Mouse (Mus musculus) CH12.LX (cell line): Measurements from ENCODE around the gene Grk3. TPM values are rescaled to one million over a fixed set of nuclear protein-coding genes. Genes with fewer than 3 reads are reported as not detected.

Experiments
- DNase-seq: peaks from one replicate; pipeline ENCODE4 v3.0.0-alpha.2; 2013; ENCODE audit errors: extremely low read depth
- H3K27ac ChIP-seq: 2 replicates; pipeline ENCODE4 v1.5.1; 2012; ENCODE audit warnings: low read depth, mild to moderate bottlenecking, control low read depth, moderate library complexity; ENCODE audit not compliant: insufficient read depth
- H3K27me3 ChIP-seq: replicated peaks from 2 replicates; pipeline ENCODE3; 2012; ENCODE audit warnings: inconsistent platforms
- H3K36me3 ChIP-seq, 2 experiments: replicated peaks in 1 of 2; 2 replicates each; pipeline versions ENCODE3 to v1.6.1; 2012; ENCODE audit warnings: inconsistent platforms in 1 of 2, low read length in 1 of 2, mild to moderate bottlenecking in 1 of 2, mixed read lengths in 1 of 2, moderate library complexity in 1 of 2; ENCODE audit not compliant: control insufficient read depth in 1 of 2, insufficient read depth in 1 of 2
- H3K4me1 ChIP-seq, 2 experiments: 2 replicates each; pipeline ENCODE4 v1.6.1; 2012; ENCODE audit warnings: inconsistent platforms in 1 of 2, moderate library complexity in 1 of 2; ENCODE audit not compliant: insufficient read depth in 2 of 2, control insufficient read depth in 1 of 2
- H3K4me2 ChIP-seq: 2 replicates; pipeline ENCODE4 v1.6.1; 2012; ENCODE audit warnings: low read depth, mild to moderate bottlenecking, control low read depth; ENCODE audit not compliant: poor library complexity, insufficient read depth, severe bottlenecking
- H3K4me3 ChIP-seq, 3 experiments: fragments of 150-350 bp in 1 of 3; sonication (generic) in 1 of 3; replicated peaks in 1 of 3; 2 replicates each; pipeline versions ENCODE3 to v1.5.1; 2011 to 2012; ENCODE audit warnings: low read depth in 2 of 3, low read length in 2 of 3, mild to moderate bottlenecking in 2 of 3, moderate library complexity in 2 of 3, control low read depth in 1 of 3, improper control_type of control experiment in 1 of 3, inconsistent platforms in 1 of 3, mixed read lengths in 1 of 3; ENCODE audit not compliant: poor library complexity in 1 of 3
- H3K79me2 ChIP-seq: replicated peaks from 2 replicates; pipeline ENCODE4 v1.6.1; 2012; ENCODE audit warnings: mild to moderate bottlenecking, moderate library complexity; ENCODE audit not compliant: control insufficient read depth, poor library complexity, insufficient read depth, severe bottlenecking; ENCODE audit errors: extremely low read depth
- H3K9ac ChIP-seq: 2 replicates; pipeline ENCODE4 v1.6.1; 2012; ENCODE audit warnings: low read depth, mild to moderate bottlenecking, control low read depth, moderate library complexity; ENCODE audit not compliant: insufficient read depth
- H3K9me3 ChIP-seq: replicated peaks from 2 replicates; pipeline ENCODE3; 2012; ENCODE audit warnings: low read length, inconsistent platforms, mixed read lengths
- BHLHE40 ChIP-seq: IDR thresholded peaks from 2 replicates; pipeline ENCODE4 v1.6.1; 2011; ENCODE audit warnings: mild to moderate bottlenecking, low read depth, low read length, improper control_type of control experiment
- ELF1 ChIP-seq: IDR thresholded peaks from 2 replicates; pipeline ENCODE4 v1.6.1; 2014; ENCODE audit warnings: low read depth, mild to moderate bottlenecking, inconsistent platforms, low read length, improper control_type of control experiment
- ETS1 ChIP-seq: conservative IDR thresholded peaks from 2 replicates; pipeline ENCODE4 v1.6.1; 2012; ENCODE audit warnings: low read depth, mild to moderate bottlenecking, inconsistent platforms, low read length, improper control_type of control experiment, moderate library complexity
- GABPA ChIP-seq: IDR thresholded peaks from 2 replicates; pipeline ENCODE4 v1.6.1; 2012; ENCODE audit warnings: low read depth, low read length, improper control_type of control experiment, inconsistent platforms; ENCODE audit not compliant: insufficient replicate concordance
- HCFC1 ChIP-seq: IDR thresholded peaks from 2 replicates; pipeline ENCODE4 v1.6.1; 2012; ENCODE audit warnings: low read depth, mild to moderate bottlenecking, inconsistent platforms, low read length, improper control_type of control experiment
- IRF4 ChIP-seq: IDR thresholded peaks from 2 replicates; pipeline ENCODE4 v1.6.1; 2014; ENCODE audit warnings: low read depth, mild to moderate bottlenecking, inconsistent platforms, low read length, improper control_type of control experiment
- JUN ChIP-seq: IDR thresholded peaks from 2 replicates; pipeline ENCODE4 v1.6.1; 2011; ENCODE audit warnings: low read depth, mild to moderate bottlenecking, low read length, improper control_type of control experiment, moderate library complexity; ENCODE audit not compliant: insufficient read depth
- KAT2A ChIP-seq: IDR thresholded peaks from 2 replicates; pipeline ENCODE4 v1.6.1; 2012; ENCODE audit warnings: low read length, improper control_type of control experiment, inconsistent platforms; ENCODE audit not compliant: insufficient replicate concordance
- MAX ChIP-seq: IDR thresholded peaks from 2 replicates; pipeline ENCODE4 v1.6.1; 2011; ENCODE audit warnings: low read length, improper control_type of control experiment
- MEF2A ChIP-seq: IDR thresholded peaks from 2 replicates; pipeline ENCODE4 v1.6.1; 2014; ENCODE audit warnings: low read depth, mild to moderate bottlenecking, inconsistent platforms, low read length, improper control_type of control experiment, borderline replicate concordance
- MXI1 ChIP-seq: IDR thresholded peaks from 2 replicates; pipeline ENCODE4 v1.6.1; 2011; ENCODE audit warnings: mild to moderate bottlenecking, low read depth, low read length, improper control_type of control experiment
- NELFE ChIP-seq: IDR thresholded peaks from 2 replicates; pipeline ENCODE4 v1.6.1; 2011; ENCODE audit warnings: low read depth, low read length, improper control_type of control experiment
- POLR2A ChIP-seq: IDR thresholded peaks from 2 replicates; pipeline ENCODE4 v1.6.1; 2011; ENCODE audit warnings: low read depth, mild to moderate bottlenecking, improper control_type of control experiment, low read length
- RAD21 ChIP-seq: IDR thresholded peaks from 2 replicates; pipeline ENCODE4 v1.6.1; 2011; ENCODE audit warnings: low read depth, mild to moderate bottlenecking, low read length, improper control_type of control experiment, moderate library complexity
- SIN3A ChIP-seq: IDR thresholded peaks from 2 replicates; pipeline ENCODE4 v1.6.1; 2012; ENCODE audit warnings: low read length, improper control_type of control experiment, inconsistent platforms
- TBP ChIP-seq: conservative IDR thresholded peaks from 2 replicates; pipeline ENCODE4 v1.6.1; 2011; ENCODE audit warnings: low read depth, low read length, improper control_type of control experiment
- TCF12 ChIP-seq: IDR thresholded peaks from 2 replicates; pipeline ENCODE4 v1.6.1; 2014; ENCODE audit warnings: low read depth, mild to moderate bottlenecking, inconsistent platforms, low read length, improper control_type of control experiment
- UBTF ChIP-seq: IDR thresholded peaks from 2 replicates; pipeline ENCODE4 v1.6.1; 2012; ENCODE audit warnings: low read depth, mild to moderate bottlenecking, inconsistent platforms, low read length, improper control_type of control experiment, moderate library complexity
- ZC3H11A ChIP-seq: IDR thresholded peaks from 2 replicates; pipeline ENCODE4 v1.6.1; 2012; ENCODE audit warnings: low read depth, mild to moderate bottlenecking, inconsistent platforms, low read length, improper control_type of control experiment
- ZNF384 ChIP-seq: IDR thresholded peaks from 2 replicates; pipeline ENCODE4 v1.6.1; 2012; ENCODE audit warnings: low read depth, low read length, improper control_type of control experiment, inconsistent platforms
- dilution Hi-C: fragments of 300-500 bp; cut with MboI; formaldehyde crosslinking; loops from 2 replicates; pipeline ENCODE4 v1.14.3; 2020; ENCODE audit warnings: low sequenced_read_pairs; ENCODE audit not compliant: extremely low pct_unique_long_range_greater_than_20kb, extremely low pct_ligation_motif_present
- in situ Hi-C: fragments of 300-500 bp; cut with MboI; formaldehyde crosslinking; loops from 3 replicates; pipeline ENCODE4 v1.14.3; 2019; ENCODE audit warnings: low sequenced_read_pairs, low pct_ligation_motif_present, low pct_unique_long_range_greater_than_20kb, mixed read lengths
- polyA plus RNA-seq: library from polyadenylated mRNA; unstranded; fragments of >175 nt; gene quantifications from 2 replicates; pipeline ENCODE4 v1.2.1, GENCODE M21; 2012; ENCODE audit warnings: low read depth; ENCODE audit not compliant: insufficient read length
- total RNA-seq, 2 experiments: library from RNA; depleted of rRNA; stranded (reverse); fragments of 300-350 nt in 1 of 2; fragments of >200 nt in 1 of 2; gene quantifications; 2 replicates each; pipeline ENCODE4 v1.2.3; 2012 to 2014

The Grk3 gene
- total and polyA plus RNA-seq, 3 experiments: not detected

DNA sequence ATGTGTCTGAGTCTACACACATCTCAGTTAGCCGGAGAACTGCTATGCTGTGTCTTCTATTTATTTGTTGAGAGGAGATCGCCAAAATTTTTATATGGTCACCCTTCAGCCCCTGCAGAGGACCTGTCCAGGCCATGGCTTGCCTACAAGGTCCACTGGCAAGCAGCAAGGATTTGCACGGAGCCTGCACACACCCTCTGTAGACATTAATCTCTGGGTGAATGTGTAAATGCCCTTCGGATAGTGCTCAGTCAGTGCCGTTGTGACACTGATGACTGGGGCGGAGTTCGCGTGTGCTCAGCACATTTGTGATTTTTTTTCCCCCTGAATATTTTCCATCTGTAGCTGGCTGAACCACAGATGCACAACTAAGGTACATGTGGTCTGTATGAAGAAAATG lies 90.8 kb downstream of the Grk3 start:
- Histone ChIP-seq H3K27me3 (no peaks in the 10 kb centered on the region), H3K4me1 (no peaks in the 10 kb centered on the region), H3K9ac (no peak overlapping the region), H3K36me3 (no peaks in the 10 kb centered on the region), H3K4me2 (no peak overlapping the region), H3K27ac (no peak overlapping the region), H3K9me3 (peaks cover 87% of the 10 kb centered on the region), H3K4me3 (no peak overlapping the region)
- dilution Hi-C loops: no loop called here
- TF ChIP-seq GABPA (no peak), MAX (no peak), NELFE (no peak), MXI1 (no peak), ZNF384 (no peak), SIN3A (no peak), ELF1 (no peak), HCFC1 (no peak), BHLHE40 (no peak), ZC3H11A (no peak), ETS1 (no peak), RAD21 (no peak), POLR2A (no peak), TBP (no peak)
- TF ChIP-seq, all 38 proteins: peak for 0
- in situ Hi-C loops: no loop called here
- no peaks in the 10 kb centered on the region for H3K79me2 ChIP-seq
- no peak for DNase-seq

DNA sequence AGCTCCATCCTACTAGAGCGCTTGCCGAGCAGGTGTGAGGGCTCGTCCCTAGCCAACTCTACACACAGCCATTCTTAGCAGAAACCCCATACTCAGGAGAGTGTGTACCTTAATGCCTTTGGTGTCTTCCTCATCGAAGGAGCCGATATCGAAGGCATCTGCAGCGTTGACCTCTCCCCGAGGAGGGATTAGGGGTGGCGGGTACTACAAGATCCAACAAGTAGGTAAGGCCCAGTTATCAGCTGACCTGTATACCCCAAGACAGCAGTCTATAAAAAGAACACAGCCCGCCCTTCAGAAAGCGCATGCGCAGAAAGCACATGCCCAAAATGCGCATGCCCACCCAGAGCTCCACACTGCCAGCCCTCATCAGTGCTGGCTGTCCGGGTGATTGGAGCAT lies 91.8 kb downstream of the Grk3 start:
- Histone ChIP-seq H3K27ac (no peak overlapping the region), H3K4me1 (no peaks in the 10 kb centered on the region), H3K9me3 (peaks cover 87% of the 10 kb centered on the region), H3K36me3 (no peaks in the 10 kb centered on the region), H3K4me2 (no peak overlapping the region), H3K9ac (no peak overlapping the region), H3K4me3 (no peak overlapping the region), H3K27me3 (no peaks in the 10 kb centered on the region), H3K79me2 (no peaks in the 10 kb centered on the region)
- DNase-seq: no peak
- in situ Hi-C loops (no loop called here), dilution Hi-C loops (no loop called here)
- no peak for TF ChIP-seq ELF1
- TF ChIP-seq MEF2A: no peak
- no peak for TF ChIP-seq TCF12
- no peak for TF ChIP-seq KAT2A
- TF ChIP-seq ZC3H11A: no peak
- no peak for TF ChIP-seq RAD21
- no peak for TF ChIP-seq IRF4
- TF ChIP-seq ZNF384: no peak
- TF ChIP-seq ETS1: no peak
- no peak for TF ChIP-seq UBTF
- no peak for TF ChIP-seq JUN
